Mouse (Mus musculus) megakaryocyte, embryonic 14.5 days (primary cell): ENCODE measurements around the gene Sema4a. TPM values are rescaled to one million over a fixed set of nuclear protein-coding genes. Genes with fewer than 3 reads are reported as not detected.
"Not testable (repeated sequence)": the region's sequence is repeated elsewhere in the genome, so short reads cannot be mapped to it uniquely, and the experiment has no call there.

Source experiments
- H3K27me3 ChIP-seq: replicated peaks from 2 replicates; pipeline ENCODE3; 2012; ENCODE audit warnings: inconsistent platforms
- H3K36me3 ChIP-seq: replicated peaks from 2 replicates; pipeline ENCODE3; 2012; ENCODE audit warnings: low read length, inconsistent platforms, mixed read lengths
- H3K4me1 ChIP-seq: 2 replicates; pipeline ENCODE4 v1.6.1; 2012; ENCODE audit warnings: inconsistent platforms
- H3K4me3 ChIP-seq: replicated peaks from 2 replicates; pipeline ENCODE3; 2012; ENCODE audit warnings: moderate library complexity, mild to moderate bottlenecking, inconsistent platforms
- H3K9me3 ChIP-seq: 2 replicates; pipeline ENCODE4 v1.6.1; 2012; ENCODE audit warnings: inconsistent platforms
- FLI1 ChIP-seq: IDR thresholded peaks from 2 replicates; pipeline ENCODE4 v1.6.1; 2012; ENCODE audit warnings: low read length, inconsistent platforms, mixed read lengths
- GATA1 ChIP-seq: IDR thresholded peaks from 3 replicates; pipeline ENCODE4 v1.6.1; 2012; ENCODE audit warnings: mixed read lengths, low read length, inconsistent platforms, borderline replicate concordance
- polyA plus RNA-seq: library from polyadenylated mRNA; stranded (reverse); fragments of >175 nt; gene quantifications from 2 replicates; pipeline ENCODE4 v1.2.3, GENCODE M21; 2012; ENCODE audit warnings: low replicate concordance; ENCODE audit not compliant: insufficient read depth

Sema4a gene
- polyA plus RNA-seq, 1 experiment = 26.0 TPM

GRCm38 (mm10) chr3:88437454-88437853 lies 23.5 kb downstream of the Sema4a start:
- Histone ChIP-seq H3K4me1 (peaks cover 42% of the 10 kb centered on the region), H3K9me3 (peaks cover 6% of the 10 kb centered on the region; the same call in 1 of the 2 replicates), H3K27me3 (peaks cover 51% of the 10 kb centered on the region), H3K4me3 (no peak overlapping the region), H3K36me3 (peaks cover 2% of the 10 kb centered on the region)
- TF ChIP-seq GATA1 (no peak), FLI1 (no peak)

GRCm38 (mm10) chr3:88436395-88437201 lies 24.4 kb downstream of the Sema4a start:
- H3K4me3 ChIP-seq = peak overlapping the region; percentile 73
- H3K27me3 ChIP-seq = peaks cover 49% of the 10 kb centered on the region
- TF ChIP-seq FLI1 = no peak
- no peak for TF ChIP-seq GATA1
- peaks cover 45% of the 10 kb centered on the region for H3K4me1 ChIP-seq
- H3K36me3 ChIP-seq = peaks cover 2% of the 10 kb centered on the region
- peaks cover 6% of the 10 kb centered on the region; the same call in 1 of the 2 replicates for H3K9me3 ChIP-seq

GRCm38 (mm10) chr3:88435515-88435914 lies 25.5 kb downstream of the Sema4a start:
- TF ChIP-seq GATA1 (no peak), FLI1 (no peak)
- Histone ChIP-seq H3K36me3 (peaks cover 2% of the 10 kb centered on the region), H3K4me1 (peaks cover 44% of the 10 kb centered on the region), H3K27me3 (peaks cover 43% of the 10 kb centered on the region), H3K4me3 (no peak overlapping the region), H3K9me3 (peaks cover 6% of the 10 kb centered on the region; the same call in 1 of the 2 replicates)

GRCm38 (mm10) chr3:88428639-88429038 lies 32.3 kb downstream of the Sema4a start:
- peaks cover 38% of the 10 kb centered on the region for H3K4me1 ChIP-seq
- not testable (repeated sequence) for H3K36me3 ChIP-seq, H3K4me3 ChIP-seq, H3K9me3 ChIP-seq, H3K27me3 ChIP-seq

GRCm38 (mm10) chr3:88427342-88427905 lies 33.6 kb downstream of the Sema4a start:
- no peaks in the 10 kb centered on the region for H3K27me3 ChIP-seq
- no peaks in the 10 kb centered on the region for H3K9me3 ChIP-seq
- TF ChIP-seq FLI1 (no peak), GATA1 (no peak)
- H3K4me1 ChIP-seq = peaks cover 47% of the 10 kb centered on the region
- H3K36me3 ChIP-seq = no peaks in the 10 kb centered on the region
- H3K4me3 ChIP-seq = no peak overlapping the region

GRCm38 (mm10) chr3:88425708-88426420 lies 35.1 kb downstream of the Sema4a start:
- Histone ChIP-seq H3K4me1 (peaks cover 53% of the 10 kb centered on the region), H3K4me3 (peak overlapping the region; percentile 99)

GRCm38 (mm10) chr3:88425330-88425689 lies 35.7 kb downstream of the Sema4a start:
- H3K4me1 ChIP-seq = peaks cover 59% of the 10 kb centered on the region
- TF ChIP-seq FLI1 = no peak
- no peak for TF ChIP-seq GATA1
- H3K36me3 ChIP-seq = peaks cover 14% of the 10 kb centered on the region
- peak overlapping the region; percentile 99 for H3K4me3 ChIP-seq
- no peaks in the 10 kb centered on the region for H3K27me3 ChIP-seq
- H3K9me3 ChIP-seq = no peaks in the 10 kb centered on the region

More at GRCm38 (mm10) chr3:88425708-88426420, 35.1 kb downstream of the Sema4a start:
- no peak for TF ChIP-seq GATA1
- TF ChIP-seq FLI1 = no peak
- H3K36me3 ChIP-seq = peaks cover 8% of the 10 kb centered on the region
- H3K27me3 ChIP-seq = no peaks in the 10 kb centered on the region
- H3K9me3 ChIP-seq = no peaks in the 10 kb centered on the region

GRCm38 (mm10) chr3:88424605-88425329 lies 36.2 kb downstream of the Sema4a start, which contains the start of gene Slc25a44:
Slc25a44 (minus strand) TSS chr3:88425139.
- H3K27me3 ChIP-seq = no peaks in the 10 kb centered on the region
- TF ChIP-seq GATA1 (no peak), FLI1 (no peak)
- no peaks in the 10 kb centered on the region for H3K9me3 ChIP-seq
- peaks cover 19% of the 10 kb centered on the region for H3K36me3 ChIP-seq
- H3K4me1 ChIP-seq = peaks cover 62% of the 10 kb centered on the region
- peak within 1 kb of the TSS; percentile 99 for H3K4me3 ChIP-seq

GRCm38 (mm10) chr3:88422020-88422720 lies 38.8 kb downstream of the Sema4a start:
- Histone ChIP-seq H3K4me3 (peak overlapping the region; percentile 86), H3K27me3 (no peaks in the 10 kb centered on the region), H3K9me3 (no peaks in the 10 kb centered on the region), H3K36me3 (peaks cover 45% of the 10 kb centered on the region), H3K4me1 (peaks cover 79% of the 10 kb centered on the region)
- TF ChIP-seq GATA1 (no peak), FLI1 (no peak)
